Mouse (Mus musculus): ENCODE data around the gene Flt4. TPM values are rescaled to one million over a fixed set of nuclear protein-coding genes. Genes with fewer than 3 reads are reported as not detected.

The Flt4 gene
- total RNA-seq, 2 experiments from 2014 or later, result 23.3 to 24.2 TPM

- no peak for DNase-seq (ENCODE audit: low spot score in 2 of 2)
These were observed 87.4 kb downstream of the Flt4 start for GRCm38 (mm10) chr11:49696472-49696871.

DNA sequence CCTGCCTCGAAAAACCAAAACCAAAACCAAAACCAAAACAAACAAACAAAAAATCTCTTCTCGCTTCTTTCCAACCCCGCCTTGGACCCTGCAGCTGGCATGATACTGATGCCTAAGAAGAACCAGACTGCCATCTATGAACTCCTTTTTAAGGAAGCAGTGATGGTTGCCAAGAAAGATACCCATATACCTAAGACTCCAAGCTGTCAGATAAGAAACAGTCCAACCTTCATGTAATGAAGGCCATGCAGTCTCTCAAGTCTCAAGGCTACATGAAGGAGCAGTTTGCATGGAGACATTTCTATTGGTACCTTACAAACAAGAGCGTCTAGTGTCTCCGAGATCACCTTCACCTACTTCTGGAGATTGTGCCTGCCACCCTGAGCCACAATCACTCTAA lies 88.7 kb downstream of the Flt4 start:
- no peak for DNase-seq (ENCODE audit: low spot score in 2 of 2)

DNA sequence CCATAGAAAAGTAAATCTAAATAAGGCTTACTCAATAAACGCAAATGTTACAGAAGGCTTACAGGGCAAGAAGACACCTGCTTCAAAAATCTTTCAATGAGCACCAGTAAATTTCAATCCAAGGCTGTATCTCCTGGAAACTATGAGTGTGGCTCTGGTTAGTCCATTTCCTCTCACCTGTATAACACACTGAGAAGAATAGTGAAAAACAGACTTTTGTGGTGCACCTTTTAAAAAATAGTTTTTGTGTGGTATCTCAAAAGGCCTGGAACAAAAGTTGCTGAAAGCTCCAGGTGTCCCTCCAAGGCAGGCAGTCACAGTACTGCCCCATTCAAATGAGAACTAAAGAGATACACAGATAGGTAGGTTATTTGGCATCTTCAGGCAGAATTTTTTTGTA lies 90.0 kb downstream of the Flt4 start:
- no peak for DNase-seq (ENCODE audit: low spot score in 2 of 2)

DNA sequence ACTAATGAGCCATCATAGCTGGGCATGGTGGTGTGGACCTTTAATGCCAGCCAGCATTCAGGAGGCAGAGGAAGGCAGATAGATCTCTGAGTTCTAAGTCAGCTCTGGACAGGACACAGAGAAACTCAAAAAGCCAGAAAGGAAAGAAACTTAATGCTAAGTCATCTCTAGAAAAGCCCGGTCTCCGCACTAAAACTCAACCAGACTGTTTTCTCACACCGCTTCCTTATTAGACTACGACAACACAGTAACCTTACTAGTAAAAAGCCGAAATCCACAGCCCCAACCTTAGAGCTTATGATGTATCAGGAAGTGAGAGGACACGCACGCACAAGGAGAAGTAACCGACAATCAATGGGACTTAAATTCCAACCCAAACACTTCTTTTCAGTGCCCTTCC lies 93.0 kb downstream of the Flt4 start:
- no peak for DNase-seq (ENCODE audit: low spot score in 2 of 2)

Other genes starting within 250 kb of the Flt4 start
- gene Olfr1389, start 186.2 kb upstream of the Flt4 start, total RNA-seq (2021), result not detected
- gene Olfr1388, start 172.6 kb upstream of the Flt4 start, total RNA-seq (2021), result under 1 TPM; 0.14 to 0.17 TPM
- not detected for gene Olfr1387, start 153.9 kb upstream of the Flt4 start, total RNA-seq (2021)
- not detected for gene Olfr1386, start 144.2 kb upstream of the Flt4 start, total RNA-seq (2021)
- gene Olfr1385, start 120.2 kb upstream of the Flt4 start, total RNA-seq (2021), result not detected
- not detected for gene Olfr1384, start 102.5 kb upstream of the Flt4 start, total RNA-seq (2021)
- gene Olfr1383, start 89.6 kb upstream of the Flt4 start, total RNA-seq (2021), result not detected
- not detected for gene Olfr1382, start 81.0 kb upstream of the Flt4 start, total RNA-seq (2021)
- not detected for gene Olfr1381, start 65.8 kb upstream of the Flt4 start, total RNA-seq (2021)
- gene Olfr1380, start 52.4 kb upstream of the Flt4 start, total RNA-seq (2021), result not detected
- not detected for gene Scgb3a1, start 54.3 kb downstream of the Flt4 start, total RNA-seq (2021)
- gene Cnot6, start 103.5 kb downstream of the Flt4 start, total RNA-seq (2021), result 100 to 1,000 TPM in 1 of 2 experiments, 10 to 100 TPM in 1; 93.1 to 102 TPM
- gene Gfpt2, start 184.9 kb downstream of the Flt4 start, total RNA-seq (2021), result 1 to 10 TPM; 5.4 to 6.0 TPM
- gene Mapk9, start 237.5 kb downstream of the Flt4 start, total RNA-seq (2021), result 10 to 100 TPM; 83.2 to 86.1 TPM

Measured in adrenal gland, postnatal 4 days (tissue).